8 mouse cellular contexts compared by ENCODE assay signal in the genomic region with DNA sequence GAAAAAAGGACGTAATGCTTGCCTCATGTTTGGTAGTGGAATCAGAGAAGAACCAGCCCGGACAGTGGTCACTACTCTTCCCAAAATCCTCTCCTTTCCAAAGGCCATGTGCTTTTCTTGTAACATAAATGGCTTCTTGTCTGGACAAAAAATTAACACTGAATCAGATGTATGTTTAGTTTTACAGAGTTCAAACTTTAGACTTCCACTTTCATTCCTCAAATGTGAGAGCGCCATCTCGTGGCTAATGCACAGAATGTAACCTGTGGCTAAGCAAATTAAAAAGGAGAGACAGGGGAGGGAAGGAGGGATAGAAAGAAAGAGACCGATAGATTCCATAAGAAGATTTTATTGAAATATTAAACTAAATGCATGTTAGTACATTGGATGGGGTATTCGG. TPM values are rescaled to one million over a fixed set of nuclear protein-coding genes. Genes with fewer than 3 reads are reported as not detected.
DNase-seq lines count a peak whose midpoint lies in the region; ATAC-seq and TF ChIP-seq lines count a peak whose summit lies in the region.

No protein-coding gene starts in this region.

- H3K36me3 ChIP-seq in intestine, embryonic 14.5 days (ENCODE audit: control insufficient read depth, insufficient read depth, low read length): no peaks in the 10 kb centered on the region
- no peaks in the 10 kb centered on the region for H3K36me3 ChIP-seq in intestine, embryonic 16.5 days (ENCODE audit: control insufficient read depth, insufficient read depth, low read length)
- no peaks in the 10 kb centered on the region for H3K36me3 ChIP-seq in hindbrain, postnatal 0 days (ENCODE audit: insufficient read depth, low read length)

- intact Hi-C loops in left cerebral cortex, postnatal 4 days (cut with DNase I): loop anchor here (5.0 to 10.0 kb wide), 2 partner anchors 92 to 869 kb away; no protein-coding TSS in a partner anchor

- no peak overlapping the region for H3K4me2 ChIP-seq in intestine, embryonic 14.5 days (ENCODE audit: low read length)
- no peak overlapping the region for H3K4me2 ChIP-seq in intestine, embryonic 16.5 days (ENCODE audit: low read depth, low read length)
- H3K4me2 ChIP-seq in hindbrain, postnatal 0 days (ENCODE audit: low read depth, low read length): 0 out of 2 replicates have a peak overlapping the region, but pooled peaks have one; percentile 44

- DNase-seq in intestine, embryonic 14.5 days (ENCODE audit: low spot score): peak; percentile 70
- peak; percentile 56 for DNase-seq in Muller cell, postnatal 12 days (ENCODE audit: inconsistent ontology term)
- peak; percentile 87 for DNase-seq in embryo, embryonic 10 days (ENCODE audit: low spot score)
- DNase-seq in hindbrain, postnatal 0 days (ENCODE audit: low spot score): peak; percentile 92
- peak; percentile 50 for DNase-seq in left cerebral cortex, postnatal 4 days
- DNase-seq in naive thymus-derived CD4-positive, alpha-beta T cell, adult 2 months (ENCODE audit: low read depth): peak; percentile 63
- peak; percentile 67 for DNase-seq in thymus, postnatal 4 days

- no peak overlapping the region for H3K4me3 ChIP-seq in intestine, embryonic 14.5 days (ENCODE audit: low read depth, low read length)
- no peak overlapping the region for H3K4me3 ChIP-seq in intestine, embryonic 16.5 days (ENCODE audit: low read length)
- no peak overlapping the region for H3K4me3 ChIP-seq in hindbrain, postnatal 0 days (ENCODE audit: low read length)

- H3K27ac ChIP-seq in intestine, embryonic 14.5 days (ENCODE audit: low read depth): no peak overlapping the region
- H3K27ac ChIP-seq in intestine, embryonic 16.5 days (ENCODE audit: low read length): no peak overlapping the region
- H3K27ac ChIP-seq in hindbrain, postnatal 0 days: no peak overlapping the region

- no peaks in the 10 kb centered on the region for H3K9me3 ChIP-seq in intestine, embryonic 14.5 days (ENCODE audit: control insufficient read depth, low read length)
- no peaks in the 10 kb centered on the region for H3K9me3 ChIP-seq in intestine, embryonic 16.5 days (ENCODE audit: control insufficient read depth, low read length)
- no peaks in the 10 kb centered on the region for H3K9me3 ChIP-seq in hindbrain, postnatal 0 days (ENCODE audit: low read length)

- H3K9ac ChIP-seq in intestine, embryonic 14.5 days (ENCODE audit: low read length): no peak overlapping the region
- H3K9ac ChIP-seq in intestine, embryonic 16.5 days (ENCODE audit: low read depth, low read length): no peak overlapping the region
- no peak overlapping the region for H3K9ac ChIP-seq in hindbrain, postnatal 0 days (replicated peaks; ENCODE audit: low read length)

- H3K4me1 ChIP-seq in intestine, embryonic 14.5 days (replicated peaks; ENCODE audit: control insufficient read depth, insufficient read depth, low read length): no peaks in the 10 kb centered on the region
- no peaks in the 10 kb centered on the region for H3K4me1 ChIP-seq in intestine, embryonic 16.5 days (ENCODE audit: control insufficient read depth, insufficient read depth, low read length)
- no peaks in the 10 kb centered on the region for H3K4me1 ChIP-seq in hindbrain, postnatal 0 days (ENCODE audit: insufficient read depth, low read length)

- H3K27me3 ChIP-seq in intestine, embryonic 14.5 days (replicated peaks; ENCODE audit: control insufficient read depth, insufficient read depth, low read length): no peaks in the 10 kb centered on the region
- H3K27me3 ChIP-seq in intestine, embryonic 16.5 days (replicated peaks; ENCODE audit: control insufficient read depth, insufficient read depth, low read length): no peaks in the 10 kb centered on the region
- H3K27me3 ChIP-seq in hindbrain, postnatal 0 days (ENCODE audit: insufficient read depth, low read length): no peaks in the 10 kb centered on the region

- TF ChIP-seq CTCF in hindbrain, postnatal 0 days (IDR thresholded peaks at IDR 0.05; ENCODE audit: low read depth): peak; percentile 84

- WGBS in intestine, embryonic 14.5 days: 38% methylated on average over 6 of the region's 6 CpGs
- WGBS in intestine, embryonic 16.5 days: 41% methylated on average over 6 of the region's 6 CpGs
- WGBS in hindbrain, postnatal 0 days: 40% methylated on average over 6 of the region's 6 CpGs

- no peak for ATAC-seq in intestine, embryonic 14.5 days (replicated peaks; ENCODE audit: low FRiP score, low TSS enrichment, low read depth)
- no peak for ATAC-seq in intestine, embryonic 16.5 days
- peak; percentile 54; the same call in 1 of the 2 replicates for ATAC-seq in hindbrain, postnatal 0 days

RNA-seq across cellular contexts. Expression of gene 0610040J01Rik, which starts 45.4 kb away (rescaled TPM):
- 25.9 and 29.3 TPM in 2 replicates for polyA plus RNA-seq in intestine, embryonic 14.5 days (2014; fragmentation: Nextera tagmentation; extraction: Ambion mirVana)
- 48.4 and 51.9 TPM in 2 replicates for polyA plus RNA-seq in intestine, embryonic 16.5 days (2015; fragmentation: Nextera tagmentation; extraction: Ambion mirVana)
- total RNA-seq in hindbrain, postnatal 0 days (2014; rRNA removed): 7.5 TPM in 2 replicates
- polyA plus RNA-seq in hindbrain, postnatal 0 days (2015; fragmentation: Nextera tagmentation; extraction: Ambion mirVana): 4.8 and 5.3 TPM in 2 replicates
- 1 to 10 TPM; 4.0 to 4.4 TPM for total RNA-seq in left cerebral cortex, postnatal 4 days (2021)
